Mouse (Mus musculus) adrenal gland, postnatal 10 days (tissue): ENCODE results near the gene Gm7029. TPM values are rescaled to one million over a fixed set of nuclear protein-coding genes. Genes with fewer than 3 reads are reported as not detected.
"Not testable (repeated sequence)": the region's sequence is repeated elsewhere in the genome, so short reads cannot be mapped to it uniquely, and the experiment has no call there.

Experiments
- DNase-seq: peaks from one replicate; pipeline ENCODE4 v3.0.0; 2021; ENCODE audit warnings: mixed read lengths
- total RNA-seq, 2 experiments: library from RNA; stranded (reverse); gene quantifications; 2 replicates each; pipeline ENCODE4 v1.2.3; 2021

Gm7029 gene
- total RNA-seq, 2 experiments from 2014 or later = not detected

DNA sequence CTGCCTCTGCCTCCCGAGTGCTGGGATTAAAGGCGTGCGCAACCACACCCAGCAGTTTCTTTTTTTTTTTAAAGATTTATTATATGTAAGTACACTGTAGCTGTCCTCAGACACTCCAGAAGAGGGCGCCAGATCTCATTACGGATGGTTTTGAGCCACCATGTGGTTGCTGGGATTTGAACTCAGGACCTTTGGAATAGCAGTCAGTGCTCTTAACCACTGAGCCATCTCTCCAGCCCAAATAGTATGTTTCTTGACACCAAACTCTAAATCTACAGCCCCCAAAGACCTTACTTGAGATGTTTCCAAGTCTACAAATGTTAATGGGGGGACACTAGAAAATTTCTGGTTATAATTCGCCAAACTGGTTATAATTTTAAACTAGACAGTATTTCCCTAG lies 18.3 kb downstream of the Gm7029 start:
- DNase-seq = not testable (repeated sequence)

GRCm38 (mm10) chr17:33892429-33892828 lies 18.8 kb downstream of the Gm7029 start:
- no peak for DNase-seq

- not testable (repeated sequence) for DNase-seq
These were observed 19.4 kb downstream of the Gm7029 start for GRCm38 (mm10) chr17:33893011-33893410.

- peak; percentile 49 for DNase-seq
These were observed 23.6 kb downstream of the Gm7029 start for GRCm38 (mm10) chr17:33897114-33897794.

DNA sequence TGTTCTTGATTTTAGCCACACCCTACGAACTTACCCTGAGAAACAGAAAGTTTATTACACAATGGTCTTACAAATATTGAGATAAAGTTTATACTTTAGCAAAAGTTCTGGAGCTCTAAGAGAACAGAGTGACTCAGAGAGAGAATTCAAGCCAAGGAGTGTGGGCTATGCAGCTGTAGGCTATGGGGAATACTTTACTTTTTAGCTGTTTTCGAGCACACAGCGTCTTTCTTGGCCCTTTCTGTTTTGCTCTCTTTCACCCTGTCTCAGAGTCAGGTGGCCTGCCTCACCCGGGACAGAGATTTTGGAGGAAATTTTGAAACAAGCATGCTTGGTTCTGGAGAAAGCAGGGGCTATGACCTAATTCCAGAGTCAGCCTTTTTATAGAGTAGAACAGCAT lies 24.6 kb downstream of the Gm7029 start:
- not testable (repeated sequence) for DNase-seq

GRCm38 (mm10) chr17:33899642-33900041 lies 26.0 kb downstream of the Gm7029 start:
- no peak for DNase-seq

DNA sequence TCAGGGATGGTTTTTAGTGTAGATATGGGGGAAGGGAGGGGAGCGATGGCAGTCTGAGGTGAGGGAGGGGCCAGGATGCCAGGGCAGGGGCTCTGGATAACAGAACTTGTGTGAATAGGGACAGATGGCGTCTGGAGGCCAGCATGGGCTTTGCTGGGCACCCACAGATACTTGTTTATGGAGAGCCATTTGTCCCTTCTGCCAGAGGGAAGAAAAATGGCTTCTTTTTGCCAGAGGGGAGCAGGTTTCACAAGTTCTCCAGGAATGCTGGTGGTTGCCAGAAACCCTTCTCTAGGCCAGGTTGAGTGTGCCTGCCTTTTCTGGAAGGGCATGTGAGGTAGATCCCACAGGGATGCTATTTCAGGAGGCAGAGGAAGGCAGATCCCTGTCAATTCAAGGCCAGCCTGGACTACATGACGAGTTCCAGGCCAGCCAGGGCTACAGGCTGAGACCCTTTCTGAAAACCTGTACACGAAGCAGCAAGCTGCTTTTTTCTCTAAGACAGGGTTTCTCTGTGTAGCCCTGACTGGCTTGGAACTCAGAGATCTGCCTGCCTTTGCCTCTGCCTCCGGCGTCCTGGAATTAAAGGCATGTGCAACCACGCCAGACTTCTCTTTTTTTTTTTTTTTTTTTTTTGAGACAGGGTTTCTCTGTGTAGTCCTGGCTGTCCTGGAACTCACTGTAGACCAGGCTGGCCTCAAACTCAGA lies 26.8 kb downstream of the Gm7029 start:
- no peak for DNase-seq

- DNase-seq = no peak
These were observed 27.3 kb downstream of the Gm7029 start for GRCm38 (mm10) chr17:33900989-33901314.

GRCm38 (mm10) chr17:33901653-33902052 lies 28.0 kb downstream of the Gm7029 start:
- DNase-seq = no peak

DNA sequence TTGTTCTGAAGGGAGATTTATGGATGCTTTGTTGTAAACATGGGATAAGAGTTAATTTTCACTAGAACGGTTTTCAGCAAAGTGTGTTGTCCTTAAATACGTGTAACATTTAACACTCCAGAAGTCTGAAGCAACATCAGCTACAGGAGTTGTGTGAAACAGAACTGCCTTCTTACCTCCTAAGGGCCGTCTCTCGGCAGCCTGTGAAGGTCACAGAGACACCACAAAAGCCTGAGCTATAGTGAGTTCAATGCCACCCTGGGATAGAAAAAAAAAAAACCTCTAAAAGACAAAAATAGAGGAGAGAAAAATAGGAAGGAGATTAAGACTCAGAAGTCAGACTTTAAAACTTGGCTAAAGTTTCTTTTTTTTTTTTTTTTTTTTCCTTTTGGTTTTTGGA lies 28.4 kb downstream of the Gm7029 start:
- DNase-seq = no peak

- DNase-seq = no peak
These were observed 28.9 kb downstream of the Gm7029 start for GRCm38 (mm10) chr17:33902491-33902890.

- not testable (repeated sequence) for DNase-seq
These were observed 30.4 kb downstream of the Gm7029 start for GRCm38 (mm10) chr17:33903911-33904651.

GRCm38 (mm10) chr17:33904835-33905234 lies 31.2 kb downstream of the Gm7029 start, which contains the start of gene Platr17:
Gene Platr17 (plus strand): TSS chr17:33905135.
- DNase-seq = not testable (repeated sequence)

DNA sequence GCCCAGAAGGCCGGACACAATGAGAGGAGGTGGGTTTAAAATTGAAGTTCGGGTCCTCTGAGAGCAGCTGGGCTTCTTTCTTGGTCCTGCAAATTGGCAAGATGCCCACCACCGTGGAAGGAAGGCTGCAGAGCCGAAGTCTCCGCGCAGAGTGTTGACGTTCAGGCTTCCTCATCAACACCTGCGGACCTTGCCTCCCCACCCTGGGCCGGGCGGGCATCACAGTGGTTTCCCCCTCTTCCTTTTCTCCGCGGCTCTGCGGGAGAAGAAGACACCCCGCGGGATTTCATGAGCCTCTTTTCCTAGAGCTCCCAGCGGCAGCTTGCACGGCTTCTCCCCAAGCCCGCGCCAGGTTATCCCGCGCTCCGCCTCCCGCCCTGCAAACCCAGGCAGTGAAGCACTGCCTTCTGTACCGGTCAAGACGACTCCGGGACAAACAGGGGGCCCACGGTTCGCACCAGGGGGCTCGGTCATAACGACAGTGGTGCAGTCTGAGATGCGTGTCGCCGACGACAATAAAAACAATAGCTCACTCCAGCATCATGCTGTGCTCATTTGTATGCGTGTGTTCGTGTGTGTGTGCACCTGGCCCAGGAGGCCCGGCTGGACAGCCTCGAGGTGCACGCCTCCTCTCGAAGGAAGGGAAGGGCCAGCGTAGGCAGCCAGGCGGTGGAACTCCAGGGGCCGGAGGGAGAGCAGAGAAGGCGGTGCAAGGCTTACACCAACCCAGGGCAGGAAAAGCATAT lies 34.9 kb downstream of the Gm7029 start:
- DNase-seq = peak; percentile 57

- DNase-seq = peak; percentile 100
These were observed 35.6 kb downstream of the Gm7029 start, which contains the start of gene Daxx for GRCm38 (mm10) chr17:33909077-33909868. Gene Daxx (plus strand): TSS chr17:33909414.

GRCm38 (mm10) chr17:33909869-33910250 lies 36.2 kb downstream of the Gm7029 start:
- DNase-seq = peak; percentile 75

DNA sequence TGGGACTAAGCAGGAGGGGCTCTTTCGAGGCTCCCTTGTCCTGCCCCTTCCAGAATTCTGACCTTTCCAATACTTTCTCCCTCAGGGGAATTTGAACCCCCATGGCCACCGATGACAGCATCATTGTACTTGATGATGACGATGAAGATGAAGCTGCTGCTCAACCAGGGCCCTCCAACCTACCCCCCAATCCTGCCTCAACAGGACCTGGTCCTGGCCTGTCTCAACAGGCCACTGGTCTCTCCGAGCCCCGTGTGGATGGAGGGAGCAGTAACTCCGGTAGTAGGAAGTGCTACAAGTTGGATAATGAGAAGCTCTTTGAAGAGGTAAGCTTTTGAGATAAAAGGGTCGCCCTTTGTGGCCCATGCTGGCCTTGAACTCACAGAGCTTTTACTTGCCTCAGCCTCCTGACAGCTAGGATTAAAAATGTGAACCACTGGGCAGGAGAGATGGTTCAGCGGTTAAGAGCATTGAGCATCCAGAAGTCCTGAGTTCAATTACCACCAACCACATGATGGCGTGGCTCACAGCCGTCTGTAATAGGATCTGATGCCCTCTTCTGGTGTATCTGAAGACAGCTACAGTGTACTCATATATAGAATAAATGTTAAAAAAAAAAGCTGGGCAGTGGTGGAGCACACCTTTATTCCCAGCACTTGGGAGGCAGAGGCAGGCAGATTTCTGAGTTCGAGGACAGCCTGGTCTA lies 36.9 kb downstream of the Gm7029 start:
- no peak for DNase-seq

- no peak for DNase-seq
These were observed 37.6 kb downstream of the Gm7029 start for GRCm38 (mm10) chr17:33911052-33911812.

GRCm38 (mm10) chr17:33911813-33912414 lies 38.3 kb downstream of the Gm7029 start:
- DNase-seq = no peak

DNA sequence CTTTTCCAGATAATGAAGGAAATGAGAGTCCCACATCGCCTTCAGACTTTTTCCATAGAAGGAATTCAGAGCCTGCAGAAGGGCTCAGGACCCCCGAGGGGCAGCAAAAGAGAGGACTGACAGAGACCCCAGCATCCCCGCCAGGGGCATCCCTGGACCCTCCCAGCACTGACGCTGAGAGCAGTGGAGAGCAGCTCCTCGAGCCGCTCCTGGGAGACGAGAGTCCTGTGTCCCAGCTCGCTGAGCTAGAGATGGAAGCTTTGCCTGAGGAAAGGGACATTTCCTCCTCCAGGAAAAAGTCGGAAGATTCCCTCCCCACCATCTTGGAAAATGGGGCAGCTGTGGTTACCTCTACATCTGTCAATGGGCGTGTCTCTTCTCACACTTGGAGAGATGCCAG lies 39.6 kb downstream of the Gm7029 start:
- no peak for DNase-seq
